Mouse (Mus musculus): ENCODE data around the gene Gmeb2.

GRCm38 (mm10) chr2:181322136-181322535, 34.3 kb upstream of the Gmeb2 start:
- TF ChIP-seq ZC3H11A (IDR thresholded peaks at IDR 0.05; ENCODE audit: borderline replicate concordance, low read depth, low read length) (no peak), HCFC1 (IDR thresholded peaks at IDR 0.05; ENCODE audit: borderline replicate concordance, insufficient read depth, low read length) (no peak)

All from ES-E14 (cell line).